Mouse (Mus musculus) G1E (cell line): ENCODE measurements around the gene Ankrd13d. TPM values are rescaled to one million over a fixed set of nuclear protein-coding genes. Genes with fewer than 3 reads are reported as not detected.

Experiments used
- ATAC-seq: 2 replicates; pipeline ENCODE4 v1.8.0; 2016; ENCODE audit warnings: mild to moderate bottlenecking; ENCODE audit not compliant: insufficient number of reproducible peaks, poor library complexity, low FRiP score, severe bottlenecking; ENCODE audit errors: extremely low read depth
- DNase-seq: peaks from one replicate; pipeline ENCODE4 v3.0.0; 2012; ENCODE audit warnings: low spot score
- H3K27me3 ChIP-seq: 2 replicates; pipeline ENCODE4 v1.6.1; 2012; ENCODE audit warnings: mild to moderate bottlenecking, low read length, inconsistent platforms; ENCODE audit not compliant: insufficient read depth
- H3K36me3 ChIP-seq: replicated peaks from 2 replicates; pipeline ENCODE3; 2012; ENCODE audit warnings: mild to moderate bottlenecking, inconsistent platforms
- H3K4me1 ChIP-seq: 2 replicates; pipeline ENCODE4 v1.6.1; 2012; ENCODE audit warnings: low read depth, low read length, inconsistent platforms, mixed read lengths; ENCODE audit not compliant: insufficient read depth
- H3K4me3 ChIP-seq: 2 replicates; pipeline ENCODE4 v1.5.1; 2012; ENCODE audit warnings: low read depth, mild to moderate bottlenecking, inconsistent platforms, low read length, moderate library complexity, mixed read lengths
- H3K9me3 ChIP-seq: replicated peaks from 2 replicates; pipeline ENCODE4 v1.6.1; 2012; ENCODE audit warnings: inconsistent platforms
- CTCF ChIP-seq: IDR thresholded peaks from 2 replicates; pipeline ENCODE4 v1.5.1; 2012; ENCODE audit warnings: low read depth, low read length, inconsistent platforms, mixed read lengths
- GATA1 ChIP-seq: IDR thresholded peaks from 2 replicates; pipeline ENCODE4 v1.6.1; 2012; ENCODE audit warnings: borderline replicate concordance, low read length, inconsistent platforms, mixed read lengths
- GATA2 ChIP-seq: IDR thresholded peaks from 2 replicates; pipeline ENCODE4 v1.6.1; 2012; ENCODE audit warnings: low read depth, low read length, inconsistent platforms, borderline replicate concordance
- POLR2AphosphoS5 ChIP-seq: IDR thresholded peaks from 2 replicates; pipeline ENCODE4 v1.6.1; 2012; ENCODE audit warnings: low read depth, low read length, inconsistent platforms; ENCODE audit not compliant: insufficient replicate concordance
- TAL1 ChIP-seq: conservative IDR thresholded peaks from 2 replicates; pipeline ENCODE4 v1.6.1; 2012; ENCODE audit warnings: low read depth, low read length, inconsistent platforms, mixed read lengths
- polyA plus RNA-seq: library from polyadenylated mRNA; stranded (reverse); fragments of >175 nt; gene quantifications from 2 replicates; pipeline ENCODE4 v1.2.3, GENCODE M21; 2012
- total RNA-seq, 2 experiments: library from RNA; stranded (forward) in 1 of 2; stranded (reverse) in 1 of 2; fragments of 200-1000 nt in 1 of 2; fragments of >200 nt in 1 of 2; fragmentation: Nextera tagmentation in 1 of 2; gene quantifications; 2 replicates each; pipeline ENCODE4 v1.2.3; 2014 to 2017

Gene Ankrd13d
- total and polyA plus RNA-seq, 3 experiments = 0.95 to 3.0 (median 2.3) TPM

GRCm38 (mm10) chr19:4222165-4222564 lies 60.8 kb downstream of the Ankrd13d start:
- DNase-seq (no peak), ATAC-seq (no peak)
- no peaks in the 10 kb centered on the region for H3K9me3 ChIP-seq
- H3K36me3 ChIP-seq = no peaks in the 10 kb centered on the region
- H3K4me1 ChIP-seq = peaks cover 31% of the 10 kb centered on the region
- no peak overlapping the region for H3K4me3 ChIP-seq
- peaks cover 71% of the 10 kb centered on the region for H3K27me3 ChIP-seq
- TF ChIP-seq CTCF (no peak), POLR2AphosphoS5 (no peak), TAL1 (no peak), GATA2 (no peak), GATA1 (no peak)

GRCm38 (mm10) chr19:4220957-4221743 lies 61.8 kb downstream of the Ankrd13d start:
- Histone ChIP-seq H3K4me1 (peaks cover 33% of the 10 kb centered on the region), H3K4me3 (peak overlapping the region; percentile 25; the same call in 1 of the 2 replicates), H3K9me3 (no peaks in the 10 kb centered on the region), H3K36me3 (no peaks in the 10 kb centered on the region), H3K27me3 (peaks cover 74% of the 10 kb centered on the region)
- DNase-seq (no peak), ATAC-seq (no peak)
- TF ChIP-seq GATA1 (no peak), GATA2 (no peak), TAL1 (no peak), CTCF (no peak), POLR2AphosphoS5 (no peak)

DNA sequence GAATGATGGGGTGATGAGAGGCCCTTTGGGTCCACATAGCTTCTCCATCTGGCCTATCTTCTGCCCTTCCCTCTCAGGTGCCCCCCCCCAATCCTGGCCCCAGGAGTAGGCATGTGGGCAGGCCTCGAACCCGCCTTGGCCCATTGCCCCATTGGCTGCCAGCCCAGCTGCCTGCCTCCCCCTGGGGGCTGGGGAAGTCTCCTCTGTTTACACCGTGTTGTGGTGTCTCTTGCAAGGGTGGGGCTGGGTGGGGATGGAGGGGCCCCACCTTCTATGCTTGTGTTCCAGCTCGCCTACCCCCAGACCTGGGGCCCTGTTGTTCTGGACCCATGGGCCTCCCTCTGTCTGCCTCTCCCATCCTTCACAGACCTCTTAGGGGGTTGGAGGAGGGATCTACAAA lies 62.5 kb downstream of the Ankrd13d start:
- Histone ChIP-seq H3K9me3 (no peaks in the 10 kb centered on the region), H3K27me3 (peaks cover 77% of the 10 kb centered on the region), H3K36me3 (no peaks in the 10 kb centered on the region), H3K4me1 (peaks cover 37% of the 10 kb centered on the region), H3K4me3 (peak overlapping the region; percentile 25; the same call in 1 of the 2 replicates)
- TF ChIP-seq GATA2 (no peak), CTCF (no peak), GATA1 (no peak), TAL1 (no peak), POLR2AphosphoS5 (no peak)
- DNase-seq (no peak), ATAC-seq (no peak)

Other genes with a start within 250 kb of the Ankrd13d start
Only the 20 nearest of the 26 such genes appear.
- 36.6 and 40.9 TPM in 2 replicates for gene Cdk2ap2, start 186.0 kb downstream of the Ankrd13d start, total RNA-seq (2014; fragmentation: Nextera tagmentation)
- 25.4 and 30.7 TPM in 2 replicates for gene Cdk2ap2, start 186.0 kb downstream of the Ankrd13d start, total RNA-seq (2017)
- gene Cdk2ap2, start 186.0 kb downstream of the Ankrd13d start, polyA plus RNA-seq = 59.9 and 60.2 TPM in 2 replicates
- 22.2 and 29.9 TPM in 2 replicates for gene Pitpnm1, start 183.1 kb downstream of the Ankrd13d start, total RNA-seq (2014; fragmentation: Nextera tagmentation)
- 12.9 and 17.8 TPM in 2 replicates for gene Pitpnm1, start 183.1 kb downstream of the Ankrd13d start, total RNA-seq (2017)
- 48.7 and 61.2 TPM in 2 replicates for gene Pitpnm1, start 183.1 kb downstream of the Ankrd13d start, polyA plus RNA-seq
- gene Aip, start 157.3 kb downstream of the Ankrd13d start, total RNA-seq (2014; fragmentation: Nextera tagmentation) = 36.8 and 39.9 TPM in 2 replicates
- 22.3 and 23.9 TPM in 2 replicates for gene Aip, start 157.3 kb downstream of the Ankrd13d start, total RNA-seq (2017)
- 86.6 and 92.9 TPM in 2 replicates for gene Aip, start 157.3 kb downstream of the Ankrd13d start, polyA plus RNA-seq
- not detected in 2 replicates for gene Gpr152, start 143.3 kb downstream of the Ankrd13d start, total RNA-seq (2014; fragmentation: Nextera tagmentation)
- gene Gpr152, start 143.3 kb downstream of the Ankrd13d start, total RNA-seq (2017) = 0.11 TPM in 1 of 2 replicates, not detected in the other
- gene Gpr152, start 143.3 kb downstream of the Ankrd13d start, polyA plus RNA-seq = not detected in 2 replicates
- gene Cabp4, start 139.1 kb downstream of the Ankrd13d start, total RNA-seq (2014; fragmentation: Nextera tagmentation) = 0.75 TPM in 1 of 2 replicates, not detected in the other
- gene Cabp4, start 139.1 kb downstream of the Ankrd13d start, total RNA-seq (2017) = 0.11 TPM in 1 of 2 replicates, not detected in the other
- gene Cabp4, start 139.1 kb downstream of the Ankrd13d start, polyA plus RNA-seq = 0.03 TPM in 1 of 2 replicates, not detected in the other
- 325 and 345 TPM in 2 replicates for gene Coro1b, start 134.5 kb downstream of the Ankrd13d start, total RNA-seq (2014; fragmentation: Nextera tagmentation)
- gene Coro1b, start 134.5 kb downstream of the Ankrd13d start, total RNA-seq (2017) = 157 and 189 TPM in 2 replicates
- 134 and 177 TPM in 2 replicates for gene Coro1b, start 134.5 kb downstream of the Ankrd13d start, polyA plus RNA-seq
- 88.5 and 107 TPM in 2 replicates for gene Ptprcap, start 129.5 kb downstream of the Ankrd13d start, total RNA-seq (2014; fragmentation: Nextera tagmentation)
- gene Ptprcap, start 129.5 kb downstream of the Ankrd13d start, total RNA-seq (2017) = 34.6 and 52.7 TPM in 2 replicates
- 261 and 272 TPM in 2 replicates for gene Ptprcap, start 129.5 kb downstream of the Ankrd13d start, polyA plus RNA-seq
- gene Rps6kb2, start 119.8 kb downstream of the Ankrd13d start, total RNA-seq (2014; fragmentation: Nextera tagmentation) = 23.1 and 31.5 TPM in 2 replicates
- gene Rps6kb2, start 119.8 kb downstream of the Ankrd13d start, total RNA-seq (2017) = 16.1 and 23.6 TPM in 2 replicates
- 73.4 and 78.6 TPM in 2 replicates for gene Rps6kb2, start 119.8 kb downstream of the Ankrd13d start, polyA plus RNA-seq
- 1.2 and 3.2 TPM in 2 replicates for gene Carns1, start 107.7 kb downstream of the Ankrd13d start, total RNA-seq (2014; fragmentation: Nextera tagmentation)
- 0.17 and 0.55 TPM in 2 replicates for gene Carns1, start 107.7 kb downstream of the Ankrd13d start, total RNA-seq (2017)
- 0.37 and 0.48 TPM in 2 replicates for gene Carns1, start 107.7 kb downstream of the Ankrd13d start, polyA plus RNA-seq
- gene Tbc1d10c, start 91.9 kb downstream of the Ankrd13d start, total RNA-seq (2014; fragmentation: Nextera tagmentation) = 12.8 and 13.0 TPM in 2 replicates
- gene Tbc1d10c, start 91.9 kb downstream of the Ankrd13d start, total RNA-seq (2017) = 21.9 and 26.7 TPM in 2 replicates
- gene Tbc1d10c, start 91.9 kb downstream of the Ankrd13d start, polyA plus RNA-seq = 32.8 and 36.0 TPM in 2 replicates
- 270 and 304 TPM in 2 replicates for gene Ppp1ca, start 91.1 kb downstream of the Ankrd13d start, total RNA-seq (2014; fragmentation: Nextera tagmentation)
- gene Ppp1ca, start 91.1 kb downstream of the Ankrd13d start, total RNA-seq (2017) = 565 and 679 TPM in 2 replicates
- gene Ppp1ca, start 91.1 kb downstream of the Ankrd13d start, polyA plus RNA-seq = 547 and 673 TPM in 2 replicates
- 61.9 and 93.9 TPM in 2 replicates for gene Rad9a, start 81.5 kb downstream of the Ankrd13d start, total RNA-seq (2014; fragmentation: Nextera tagmentation)
- gene Rad9a, start 81.5 kb downstream of the Ankrd13d start, total RNA-seq (2017) = 27.5 and 29.2 TPM in 2 replicates
- 31.3 and 33.6 TPM in 2 replicates for gene Rad9a, start 81.5 kb downstream of the Ankrd13d start, polyA plus RNA-seq
- gene Clcf1, start 68.9 kb downstream of the Ankrd13d start, total RNA-seq (2014; fragmentation: Nextera tagmentation) = not detected in 2 replicates
- 0.06 and 0.27 TPM in 2 replicates for gene Clcf1, start 68.9 kb downstream of the Ankrd13d start, total RNA-seq (2017)
- not detected in 2 replicates for gene Clcf1, start 68.9 kb downstream of the Ankrd13d start, polyA plus RNA-seq
- not detected in 2 replicates for gene AC109138.7, start 68.8 kb downstream of the Ankrd13d start, total RNA-seq (2014; fragmentation: Nextera tagmentation)
- not detected in 2 replicates for gene AC109138.7, start 68.8 kb downstream of the Ankrd13d start, total RNA-seq (2017)
- gene AC109138.7, start 68.8 kb downstream of the Ankrd13d start, polyA plus RNA-seq = 35.4 TPM in 1 of 2 replicates, not detected in the other
- gene Pold4, start 51.2 kb downstream of the Ankrd13d start, total RNA-seq (2014; fragmentation: Nextera tagmentation) = 98.6 and 104 TPM in 2 replicates
- 66.2 and 89.1 TPM in 2 replicates for gene Pold4, start 51.2 kb downstream of the Ankrd13d start, total RNA-seq (2017)
- gene Pold4, start 51.2 kb downstream of the Ankrd13d start, polyA plus RNA-seq = 26.4 and 37.1 TPM in 2 replicates
- 1.9 and 2.3 TPM in 2 replicates for gene Ssh3, start 14.0 kb downstream of the Ankrd13d start, total RNA-seq (2014; fragmentation: Nextera tagmentation)
- gene Ssh3, start 14.0 kb downstream of the Ankrd13d start, total RNA-seq (2017) = 5.8 and 8.9 TPM in 2 replicates
- gene Ssh3, start 14.0 kb downstream of the Ankrd13d start, polyA plus RNA-seq = 0.30 and 0.32 TPM in 2 replicates
- 141 and 149 TPM in 2 replicates for gene Grk2, start 23.1 kb upstream of the Ankrd13d start, total RNA-seq (2014; fragmentation: Nextera tagmentation)
- 225 and 341 TPM in 2 replicates for gene Grk2, start 23.1 kb upstream of the Ankrd13d start, total RNA-seq (2017)
- 335 and 342 TPM in 2 replicates for gene Grk2, start 23.1 kb upstream of the Ankrd13d start, polyA plus RNA-seq
- gene Kdm2a, start 115.1 kb upstream of the Ankrd13d start, total RNA-seq (2014; fragmentation: Nextera tagmentation) = 98.7 and 106 TPM in 2 replicates
- gene Kdm2a, start 115.1 kb upstream of the Ankrd13d start, total RNA-seq (2017) = 70.2 and 73.9 TPM in 2 replicates
- 46.1 and 48.4 TPM in 2 replicates for gene Kdm2a, start 115.1 kb upstream of the Ankrd13d start, polyA plus RNA-seq
- gene Rhod, start 156.3 kb upstream of the Ankrd13d start, total RNA-seq (2014; fragmentation: Nextera tagmentation) = 2.0 and 2.6 TPM in 2 replicates
- 6.0 and 7.8 TPM in 2 replicates for gene Rhod, start 156.3 kb upstream of the Ankrd13d start, total RNA-seq (2017)
- gene Rhod, start 156.3 kb upstream of the Ankrd13d start, polyA plus RNA-seq = 1.1 and 1.6 TPM in 2 replicates
- not detected in 2 replicates for gene Syt12, start 194.3 kb upstream of the Ankrd13d start, total RNA-seq (2014; fragmentation: Nextera tagmentation)
- gene Syt12, start 194.3 kb upstream of the Ankrd13d start, total RNA-seq (2017) = 0.11 and 0.23 TPM in 2 replicates
- not detected in 2 replicates for gene Syt12, start 194.3 kb upstream of the Ankrd13d start, polyA plus RNA-seq